Comparison of ENCODE assay signal across 8 mouse cellular contexts in genomic region chr7:90029548-90030485, GRCm38 (mm10). TPM values are rescaled to one million over a fixed set of nuclear protein-coding genes. Genes with fewer than 3 reads are reported as not detected.
DNase-seq lines count a peak whose midpoint lies in the region; ATAC-seq and TF ChIP-seq lines count a peak whose summit lies in the region.

No protein-coding gene starts in this region.

- peak; percentile 31; the same call in 1 of the 2 replicates for ATAC-seq in intestine, postnatal 0 days
- ATAC-seq in lung, embryonic 16.5 days (ENCODE audit: low read depth): peak; percentile 70
- ATAC-seq in stomach, embryonic 14.5 days (ENCODE audit: insufficient number of reproducible peaks, insufficient read depth, low FRiP score, low read depth): no peak; the same call in 1 of the 2 replicates

- 44% methylated on average over 20 of the region's 20 CpGs for WGBS in intestine, postnatal 0 days
- WGBS in lung, embryonic 16.5 days: 31% methylated on average over 20 of the region's 20 CpGs
- whole genome bisulfite sequencing in stomach, embryonic 14.5 days: 25% methylated on average over 20 of the region's 20 CpGs

- no peak overlapping the region for H3K4me3 ChIP-seq in intestine, postnatal 0 days (ENCODE audit: low read depth, low read length)
- H3K4me3 ChIP-seq in lung, embryonic 16.5 days (ENCODE audit: low read length): no peak overlapping the region
- H3K4me3 ChIP-seq in stomach, embryonic 14.5 days (ENCODE audit: low read depth, low read length): no peak overlapping the region

- no peak overlapping the region for H3K9ac ChIP-seq in intestine, postnatal 0 days (ENCODE audit: low read depth, low read length)
- peak overlapping the region; percentile 47 for H3K9ac ChIP-seq in lung, embryonic 16.5 days (ENCODE audit: low read length)
- no peak overlapping the region for H3K9ac ChIP-seq in stomach, embryonic 14.5 days (replicated peaks; ENCODE audit: low read depth, low read length)

- H3K27ac ChIP-seq in intestine, postnatal 0 days (ENCODE audit: low read depth, low read length): peak overlapping the region; percentile 51
- peak overlapping the region; percentile 82 for H3K27ac ChIP-seq in lung, embryonic 16.5 days (ENCODE audit: low read length)
- peak overlapping the region; percentile 75 for H3K27ac ChIP-seq in stomach, embryonic 14.5 days (ENCODE audit: low read length)

- H3K4me2 ChIP-seq in intestine, postnatal 0 days (replicated peaks; ENCODE audit: low read depth): peak overlapping the region; percentile 35
- H3K4me2 ChIP-seq in lung, embryonic 16.5 days (ENCODE audit: low read depth, low read length): peak overlapping the region; percentile 29
- peak overlapping the region; percentile 4; the same call in 1 of the 2 replicates for H3K4me2 ChIP-seq in stomach, embryonic 14.5 days (replicated peaks; ENCODE audit: low read depth, low read length)

- H3K4me1 ChIP-seq in intestine, postnatal 0 days (replicated peaks; ENCODE audit: control insufficient read depth, insufficient read depth, low read length): peaks cover 12% of the 10 kb centered on the region
- peaks cover 36% of the 10 kb centered on the region for H3K4me1 ChIP-seq in lung, embryonic 16.5 days (replicated peaks; ENCODE audit: control insufficient read depth, insufficient read depth, low read length)
- H3K4me1 ChIP-seq in stomach, embryonic 14.5 days (ENCODE audit: control insufficient read depth, insufficient read depth, low read length): peaks cover 21% of the 10 kb centered on the region; the same call in 1 of the 2 replicates

- H3K36me3 ChIP-seq in intestine, postnatal 0 days (ENCODE audit: control insufficient read depth, insufficient read depth): no peaks in the 10 kb centered on the region
- no peaks in the 10 kb centered on the region for H3K36me3 ChIP-seq in lung, embryonic 16.5 days (ENCODE audit: control insufficient read depth, insufficient read depth, low read length)
- H3K36me3 ChIP-seq in stomach, embryonic 14.5 days (ENCODE audit: control insufficient read depth, insufficient read depth, low read length): no peaks in the 10 kb centered on the region

- peak; percentile 34 for DNase-seq in cerebellum, adult 11 months
- DNase-seq in embryo, embryonic 11 days: peak; percentile 63
- DNase-seq in heart, adult 18-20 months: peak; percentile 81 to 91
- no peak for DNase-seq in frontal cortex, postnatal 25 days (ENCODE audit: low spot score in 2 of 2)
- DNase-seq in ovary, postnatal 10 days (ENCODE audit: low spot score): no peak

- no peaks in the 10 kb centered on the region for H3K9me3 ChIP-seq in intestine, postnatal 0 days (ENCODE audit: control insufficient read depth)
- H3K9me3 ChIP-seq in lung, embryonic 16.5 days (ENCODE audit: control insufficient read depth, low read length): no peaks in the 10 kb centered on the region
- no peaks in the 10 kb centered on the region for H3K9me3 ChIP-seq in stomach, embryonic 14.5 days (ENCODE audit: control insufficient read depth, low read depth, low read length)

- TF ChIP-seq CTCF in intestine, postnatal 0 days (IDR thresholded peaks at IDR 0.05; ENCODE audit: low read depth): peak; percentile 19; the same call in 1 of the 2 replicates

- H3K27me3 ChIP-seq in intestine, postnatal 0 days (replicated peaks; ENCODE audit: control insufficient read depth, insufficient read depth, low read length): no peaks in the 10 kb centered on the region
- H3K27me3 ChIP-seq in lung, embryonic 16.5 days (ENCODE audit: control insufficient read depth, insufficient read depth, low read depth, low read length): no peaks in the 10 kb centered on the region
- H3K27me3 ChIP-seq in stomach, embryonic 14.5 days (ENCODE audit: control insufficient read depth, insufficient read depth, low read length): no peaks in the 10 kb centered on the region

RNA-seq across cellular contexts. Expression of gene Eed, which starts 49.0 kb away (rescaled TPM):
- total RNA-seq in heart, adult 18-20 months (2021): 10 to 100 TPM; 26.1 to 32.8 TPM
- 33.7 and 35.1 TPM in 2 replicates for polyA plus RNA-seq in intestine, postnatal 0 days (2015; fragmentation: Nextera tagmentation; extraction: Ambion mirVana)
- 65.7 and 67.2 TPM in 2 replicates for polyA plus RNA-seq in lung, embryonic 16.5 days (2015; fragmentation: Nextera tagmentation; extraction: Ambion mirVana)
- polyA plus RNA-seq in stomach, embryonic 14.5 days (2014; fragmentation: Nextera tagmentation; extraction: Ambion mirVana): 75.9 and 78.8 TPM in 2 replicates

Comparison
In these comparisons a context has a peak if more than half of its experiments do, and no peak if none do; other contexts are left out.
1. DNase-seq: peak in cerebellum, adult 11 months (single experiment), embryo, embryonic 11 days (single experiment) and heart, adult 18-20 months (2 of 2); none in frontal cortex, postnatal 25 days (0 of 2) and ovary, postnatal 10 days (single experiment).
2. Peak in every context shown above with its lines, with median percentiles within 50 percentile points of each other: H3K27ac ChIP-seq and H3K4me2 ChIP-seq.